Mouse (Mus musculus) lung, adult 18-20 months (tissue): Measurements from ENCODE around the gene Bri3.

ENCODE experiments used
- DNase-seq, 2 experiments: peaks; one replicate each; pipeline ENCODE4 v3.0.0; 2022; ENCODE audit warnings: mixed read lengths in 2 of 2

Bri3 gene

GRCm38 (mm10) chr5:144243901-144244487, at the start of gene Bri3:
Bri3 (plus strand) TSS chr5:144244437.
- DNase-seq: no peak

GRCm38 (mm10) chr5:144195567-144195966, 48.7 kb upstream of the Bri3 start:
- no peak for DNase-seq

GRCm38 (mm10) chr5:144200616-144201015, 43.6 kb upstream of the Bri3 start:
- DNase-seq: no peak

- DNase-seq: no peak
These were observed 41.8 kb upstream of the Bri3 start for GRCm38 (mm10) chr5:144202430-144202829.

- no peak for DNase-seq
These were observed 40.8 kb upstream of the Bri3 start for GRCm38 (mm10) chr5:144203398-144203959.

GRCm38 (mm10) chr5:144204303-144204702, 39.9 kb upstream of the Bri3 start:
- DNase-seq: no peak

- DNase-seq: no peak
These were observed 39.3 kb upstream of the Bri3 start for GRCm38 (mm10) chr5:144204911-144205310.

- no peak for DNase-seq
These were observed 38.2 kb upstream of the Bri3 start for GRCm38 (mm10) chr5:144206069-144206468.

GRCm38 (mm10) chr5:144207478-144207877, 36.8 kb upstream of the Bri3 start:
- DNase-seq: peak; percentile 36 to 41

GRCm38 (mm10) chr5:144214453-144214852, 29.8 kb upstream of the Bri3 start:
- peak; percentile 52 to 60 for DNase-seq

GRCm38 (mm10) chr5:144215992-144216391, 28.2 kb upstream of the Bri3 start:
- no peak for DNase-seq

- no peak for DNase-seq
These were observed 26.2 kb upstream of the Bri3 start for GRCm38 (mm10) chr5:144218061-144218460.

- DNase-seq: peak in 1 of 2 experiments; percentile 50
These were observed 24.9 kb upstream of the Bri3 start for GRCm38 (mm10) chr5:144219306-144219705.

GRCm38 (mm10) chr5:144219936-144220335, 24.3 kb upstream of the Bri3 start:
- no peak for DNase-seq

- peak; percentile 59 to 83 for DNase-seq
These were observed 22.9 kb upstream of the Bri3 start for GRCm38 (mm10) chr5:144221305-144221704.

GRCm38 (mm10) chr5:144222811-144223502, 21.3 kb upstream of the Bri3 start:
- DNase-seq: peak; percentile 74 to 81

- peak; percentile 96 to 97 for DNase-seq
These were observed 20.8 kb upstream of the Bri3 start, which contains the start of gene Tecpr1 for GRCm38 (mm10) chr5:144223503-144223862. Tecpr1 (minus strand) TSS chr5:144223615.

GRCm38 (mm10) chr5:144223899-144224816, 20.1 kb upstream of the Bri3 start:
- DNase-seq: no peak

- DNase-seq: no peak
These were observed 18.0 kb upstream of the Bri3 start for GRCm38 (mm10) chr5:144226220-144226619.

GRCm38 (mm10) chr5:144230216-144230615, 14.0 kb upstream of the Bri3 start:
- no peak for DNase-seq

- no peak for DNase-seq
These were observed 12.8 kb upstream of the Bri3 start for GRCm38 (mm10) chr5:144231410-144231809.

- DNase-seq: no peak
These were observed 11.7 kb upstream of the Bri3 start for GRCm38 (mm10) chr5:144232531-144232930.

GRCm38 (mm10) chr5:144234222-144234621, 10.0 kb upstream of the Bri3 start:
- DNase-seq: no peak
